Mouse (Mus musculus) bone marrow macrophage, adult 2 months (primary cell): Measurements from ENCODE around the gene Rapgef2. TPM values are rescaled to one million over a fixed set of nuclear protein-coding genes. Genes with fewer than 3 reads are reported as not detected.

Experiments
- H3K27ac ChIP-seq: 2 replicates; pipeline ENCODE4 v1.5.1; 2012; ENCODE audit warnings: low read depth, low read length; ENCODE audit not compliant: insufficient read depth
- H3K4me1 ChIP-seq: 2 replicates; pipeline ENCODE4 v1.6.1; 2012; ENCODE audit warnings: low read length; ENCODE audit not compliant: control insufficient read depth, insufficient read depth
- H3K4me3 ChIP-seq: 2 replicates; pipeline ENCODE4 v1.5.1; 2012; ENCODE audit warnings: mild to moderate bottlenecking, low read length, moderate library complexity; ENCODE audit not compliant: insufficient read depth
- CTCF ChIP-seq: IDR thresholded peaks from 2 replicates; pipeline ENCODE4 v1.5.1; 2012; ENCODE audit warnings: low read depth, mild to moderate bottlenecking, low read length, moderate library complexity
- POLR2A ChIP-seq: IDR thresholded peaks from 2 replicates; pipeline ENCODE4 v1.6.1; 2012; ENCODE audit warnings: mild to moderate bottlenecking, low read depth, low read length, borderline replicate concordance
- polyA plus RNA-seq: library from polyadenylated mRNA; stranded (reverse); fragments of >200 nt; gene quantifications from 2 replicates; pipeline ENCODE4 v1.2.4, GENCODE M21; 2012; ENCODE audit not compliant: missing spikeins, insufficient read depth, insufficient read length

Rapgef2 gene
- polyA plus RNA-seq, 1 experiment, result 13.3 TPM

- Histone ChIP-seq H3K4me3 (no peak overlapping the region), H3K4me1 (peaks cover 18% of the 10 kb centered on the region), H3K27ac (peak overlapping the region; percentile 62)
- TF ChIP-seq POLR2A, result no peak
- no peak for TF ChIP-seq CTCF
Observed at GRCm38 (mm10) chr3:79153039-79153487, 133.3 kb downstream of the Rapgef2 start.

- no peak overlapping the region for H3K27ac ChIP-seq
- no peak overlapping the region for H3K4me3 ChIP-seq
- H3K4me1 ChIP-seq, result peaks cover 24% of the 10 kb centered on the region
- TF ChIP-seq POLR2A (no peak), CTCF (no peak)
Observed at GRCm38 (mm10) chr3:79145407-79146055, 140.8 kb downstream of the Rapgef2 start.

GRCm38 (mm10) chr3:79144672-79145406 lies 141.5 kb downstream of the Rapgef2 start:
- no peak overlapping the region for H3K27ac ChIP-seq
- H3K4me3 ChIP-seq, result no peak overlapping the region
- TF ChIP-seq POLR2A (no peak), CTCF (no peak)
- peaks cover 26% of the 10 kb centered on the region for H3K4me1 ChIP-seq

- TF ChIP-seq CTCF (no peak), POLR2A (no peak)
- H3K27ac ChIP-seq, result no peak overlapping the region
- H3K4me1 ChIP-seq, result peaks cover 29% of the 10 kb centered on the region
- H3K4me3 ChIP-seq, result no peak overlapping the region
Observed at GRCm38 (mm10) chr3:79144085-79144484, 142.2 kb downstream of the Rapgef2 start.

GRCm38 (mm10) chr3:79139245-79139644 lies 147.1 kb downstream of the Rapgef2 start:
- H3K4me1 ChIP-seq, result peaks cover 24% of the 10 kb centered on the region
- no peak overlapping the region for H3K27ac ChIP-seq
- no peak overlapping the region for H3K4me3 ChIP-seq
- no peak for TF ChIP-seq POLR2A
- no peak for TF ChIP-seq CTCF

GRCm38 (mm10) chr3:79138601-79139000 lies 147.7 kb downstream of the Rapgef2 start:
- H3K27ac ChIP-seq, result no peak overlapping the region
- peaks cover 24% of the 10 kb centered on the region for H3K4me1 ChIP-seq
- no peak overlapping the region for H3K4me3 ChIP-seq
- TF ChIP-seq CTCF, result no peak
- no peak for TF ChIP-seq POLR2A

- H3K27ac ChIP-seq, result no peak overlapping the region
- peaks cover 20% of the 10 kb centered on the region for H3K4me1 ChIP-seq
- H3K4me3 ChIP-seq, result no peak overlapping the region
- TF ChIP-seq POLR2A (no peak), CTCF (no peak)
Observed at GRCm38 (mm10) chr3:79130991-79131390, 155.3 kb downstream of the Rapgef2 start.

- H3K4me1 ChIP-seq, result peaks cover 16% of the 10 kb centered on the region
- H3K27ac ChIP-seq, result no peak overlapping the region
- TF ChIP-seq CTCF (no peak), POLR2A (no peak)
- H3K4me3 ChIP-seq, result no peak overlapping the region
Observed at GRCm38 (mm10) chr3:79129044-79129600, 157.2 kb downstream of the Rapgef2 start.

- Histone ChIP-seq H3K4me3 (no peak overlapping the region), H3K27ac (no peak overlapping the region), H3K4me1 (peaks cover 16% of the 10 kb centered on the region)
- TF ChIP-seq POLR2A (no peak), CTCF (no peak)
Observed at GRCm38 (mm10) chr3:79127797-79128196, 158.5 kb downstream of the Rapgef2 start.

GRCm38 (mm10) chr3:79126857-79127256 lies 159.5 kb downstream of the Rapgef2 start:
- H3K4me1 ChIP-seq, result peaks cover 16% of the 10 kb centered on the region
- no peak overlapping the region for H3K27ac ChIP-seq
- H3K4me3 ChIP-seq, result no peak overlapping the region
- no peak for TF ChIP-seq POLR2A
- no peak for TF ChIP-seq CTCF

- TF ChIP-seq CTCF (no peak), POLR2A (no peak)
- H3K4me1 ChIP-seq, result no peaks in the 10 kb centered on the region
- H3K4me3 ChIP-seq, result no peak overlapping the region
- no peak overlapping the region for H3K27ac ChIP-seq
Observed at GRCm38 (mm10) chr3:79121391-79121790, 164.9 kb downstream of the Rapgef2 start.
